Mouse (Mus musculus): Measurements from ENCODE around the gene Tex14. TPM values are rescaled to one million over a fixed set of nuclear protein-coding genes. Genes with fewer than 3 reads are reported as not detected.

The Tex14 gene
- polyA plus RNA-seq, 1 experiment = not detected

DNA sequence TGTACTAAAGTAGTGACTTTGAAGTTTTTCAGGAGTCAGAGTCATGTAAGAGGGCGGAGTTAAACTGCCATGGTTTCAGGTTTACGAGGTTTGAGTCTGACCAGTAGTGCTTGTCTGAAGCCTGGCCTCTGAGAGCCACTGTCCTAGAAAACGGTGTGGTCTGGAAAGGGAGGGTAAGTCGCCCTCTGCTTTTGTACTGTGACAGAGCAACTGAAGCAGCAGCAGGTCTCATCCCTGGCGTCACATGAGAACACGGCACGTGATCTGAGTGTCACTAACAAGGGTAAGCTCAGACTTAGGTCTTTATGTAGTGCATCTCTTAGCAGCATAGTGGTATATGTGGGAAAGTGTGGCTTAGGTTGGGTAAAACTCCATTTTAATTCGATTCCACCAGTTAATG is 137.4 kb downstream of the Tex14 start:
- Histone ChIP-seq H3K4me3 (ENCODE audit: insufficient read depth, poor library complexity, severe bottlenecking) (no peak overlapping the region), H3K36me3 (ENCODE audit: control insufficient read depth, insufficient read depth) (no peaks in the 10 kb centered on the region), H3ac (ENCODE audit: control insufficient read depth, insufficient read length, low read depth) (no peak overlapping the region), H3K79me3 (ENCODE audit: low read depth) (no peaks in the 10 kb centered on the region), H3K79me2 (ENCODE audit: control insufficient read depth, insufficient read depth) (no peaks in the 10 kb centered on the region), H3K27me3 (ENCODE audit: control insufficient read depth, insufficient read depth, insufficient read length) (peaks cover 6% of the 10 kb centered on the region)
- peak; percentile 66 for TF ChIP-seq USF1 (IDR thresholded peaks at IDR 0.05; ENCODE audit: low read depth)
- no peak for TF ChIP-seq MYOG (IDR thresholded peaks at IDR 0.05; ENCODE audit: control insufficient read depth, extremely low read depth, insufficient read length)

DNA sequence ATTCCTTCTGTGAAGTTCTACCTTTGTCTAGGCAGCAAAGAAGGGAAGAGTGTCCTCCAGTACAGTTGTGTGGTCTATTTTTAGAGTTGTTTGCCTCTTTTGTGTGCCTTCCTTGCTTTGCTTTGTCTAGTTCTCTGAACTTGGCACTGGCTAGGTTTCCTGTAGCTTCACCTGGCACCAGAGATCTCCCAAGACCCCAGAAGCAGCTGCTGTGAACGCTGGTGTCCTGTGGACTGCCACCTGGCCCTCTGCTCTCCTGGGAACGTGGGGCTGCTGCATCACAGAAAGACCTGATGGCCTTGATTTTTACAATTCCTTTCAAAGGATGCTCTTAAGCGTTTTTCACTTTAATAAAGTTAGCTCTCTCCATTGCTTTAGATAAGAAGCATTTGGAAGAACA is 138.0 kb downstream of the Tex14 start:
- no peak for TF ChIP-seq MYOG (IDR thresholded peaks at IDR 0.05; ENCODE audit: control insufficient read depth, extremely low read depth, insufficient read length)
- no peak for TF ChIP-seq MYOD1 (IDR thresholded peaks at IDR 0.05; ENCODE audit: control insufficient read depth, insufficient read length, low read depth)
- TF ChIP-seq FOSL1 (IDR thresholded peaks at IDR 0.05; ENCODE audit: insufficient read depth, low read length, poor library complexity, severe bottlenecking) = no peak
- no peak for TF ChIP-seq CEBPB (IDR thresholded peaks at IDR 0.05; ENCODE audit: low read depth)
- TF ChIP-seq CTCF (IDR thresholded peaks at IDR 0.05; ENCODE audit: control insufficient read depth, insufficient read depth, insufficient read length) = no peak
- TF ChIP-seq MAX (IDR thresholded peaks at IDR 0.05) = no peak
- no peak for TF ChIP-seq USF1 (IDR thresholded peaks at IDR 0.05; ENCODE audit: low read depth)
- Histone ChIP-seq H3ac (ENCODE audit: control insufficient read depth, insufficient read length, low read depth) (no peak overlapping the region), H3K79me3 (ENCODE audit: low read depth) (no peaks in the 10 kb centered on the region), H3K36me3 (ENCODE audit: control insufficient read depth, insufficient read depth) (no peaks in the 10 kb centered on the region), H3K4me3 (ENCODE audit: insufficient read depth, poor library complexity, severe bottlenecking) (no peak overlapping the region), H3K27me3 (ENCODE audit: control insufficient read depth, insufficient read depth, insufficient read length) (peaks cover 8% of the 10 kb centered on the region), H3K79me2 (ENCODE audit: control insufficient read depth, insufficient read depth) (no peaks in the 10 kb centered on the region)

DNA sequence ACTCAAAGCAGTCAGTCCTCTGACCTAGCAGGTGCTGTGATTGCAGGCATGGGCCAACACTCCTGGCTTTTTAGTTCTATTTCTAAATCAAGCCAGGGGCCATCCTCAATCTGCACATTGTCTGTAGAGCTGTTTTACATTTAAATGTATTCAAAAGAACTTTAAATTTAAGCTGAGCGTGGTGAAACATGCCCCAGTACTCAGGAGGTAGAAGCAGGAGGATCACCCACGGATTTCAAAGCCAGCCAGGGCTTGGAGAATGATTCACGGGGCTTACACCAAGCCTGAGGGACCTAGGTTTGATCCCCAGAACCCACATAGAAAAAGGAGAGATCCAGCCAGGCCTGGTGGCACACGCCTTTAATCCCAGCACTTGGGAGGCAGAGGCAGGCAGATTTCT is 148.5 kb downstream of the Tex14 start:
- Histone ChIP-seq H3ac (ENCODE audit: control insufficient read depth, insufficient read length, low read depth) (no peak overlapping the region), H3K27me3 (ENCODE audit: control insufficient read depth, insufficient read depth, insufficient read length) (peaks cover 28% of the 10 kb centered on the region), H3K79me2 (ENCODE audit: control insufficient read depth, insufficient read depth) (no peaks in the 10 kb centered on the region), H3K79me3 (ENCODE audit: low read depth) (no peaks in the 10 kb centered on the region), H3K4me3 (ENCODE audit: insufficient read depth, poor library complexity, severe bottlenecking) (no peak overlapping the region), H3K36me3 (ENCODE audit: control insufficient read depth, insufficient read depth) (no peaks in the 10 kb centered on the region)
- TF ChIP-seq MYOG (IDR thresholded peaks at IDR 0.05; ENCODE audit: control insufficient read depth, extremely low read depth, insufficient read length) (no peak), FOSL1 (IDR thresholded peaks at IDR 0.05; ENCODE audit: insufficient read depth, low read length, poor library complexity, severe bottlenecking) (no peak), CTCF (IDR thresholded peaks at IDR 0.05; ENCODE audit: control insufficient read depth, insufficient read depth, insufficient read length) (no peak), USF1 (IDR thresholded peaks at IDR 0.05; ENCODE audit: low read depth) (no peak), CEBPB (IDR thresholded peaks at IDR 0.05; ENCODE audit: low read depth) (no peak), MAX (IDR thresholded peaks at IDR 0.05) (no peak), MYOD1 (IDR thresholded peaks at IDR 0.05; ENCODE audit: control insufficient read depth, insufficient read length, low read depth) (no peak)

DNA sequence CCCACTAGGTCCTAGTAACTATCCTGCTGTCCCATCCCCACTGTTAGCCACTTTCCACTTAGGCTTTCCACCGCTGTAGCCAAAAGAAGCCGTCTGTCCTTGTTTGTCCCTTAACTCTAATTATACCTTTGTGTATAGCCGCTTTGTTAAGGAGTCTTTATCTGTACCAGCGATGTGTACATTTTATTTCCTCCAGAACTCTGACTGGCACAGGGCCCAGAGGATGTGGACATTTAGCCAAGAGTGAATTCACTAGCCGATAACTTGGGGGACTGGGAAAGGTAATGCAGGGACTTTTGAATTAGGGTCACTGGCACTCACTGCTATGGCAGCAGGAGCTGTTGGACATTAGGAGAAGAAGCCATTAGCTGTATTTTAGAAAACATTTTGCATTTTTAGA is 149.5 kb downstream of the Tex14 start:
- Histone ChIP-seq H3K4me3 (ENCODE audit: insufficient read depth, poor library complexity, severe bottlenecking) (no peak overlapping the region), H3K79me3 (ENCODE audit: low read depth) (no peaks in the 10 kb centered on the region), H3K36me3 (ENCODE audit: control insufficient read depth, insufficient read depth) (no peaks in the 10 kb centered on the region), H3K27me3 (ENCODE audit: control insufficient read depth, insufficient read depth, insufficient read length) (peaks cover 23% of the 10 kb centered on the region), H3ac (ENCODE audit: control insufficient read depth, insufficient read length, low read depth) (no peak overlapping the region), H3K79me2 (ENCODE audit: control insufficient read depth, insufficient read depth) (no peaks in the 10 kb centered on the region)
- TF ChIP-seq MYOD1 (IDR thresholded peaks at IDR 0.05; ENCODE audit: control insufficient read depth, insufficient read length, low read depth) = no peak
- no peak for TF ChIP-seq FOSL1 (IDR thresholded peaks at IDR 0.05; ENCODE audit: insufficient read depth, low read length, poor library complexity, severe bottlenecking)
- no peak for TF ChIP-seq MYOG (IDR thresholded peaks at IDR 0.05; ENCODE audit: control insufficient read depth, extremely low read depth, insufficient read length)
- TF ChIP-seq MAX (IDR thresholded peaks at IDR 0.05) = no peak
- TF ChIP-seq CEBPB (IDR thresholded peaks at IDR 0.05; ENCODE audit: low read depth) = no peak
- no peak for TF ChIP-seq USF1 (IDR thresholded peaks at IDR 0.05; ENCODE audit: low read depth)
- TF ChIP-seq CTCF (IDR thresholded peaks at IDR 0.05; ENCODE audit: control insufficient read depth, insufficient read depth, insufficient read length) = no peak

DNA sequence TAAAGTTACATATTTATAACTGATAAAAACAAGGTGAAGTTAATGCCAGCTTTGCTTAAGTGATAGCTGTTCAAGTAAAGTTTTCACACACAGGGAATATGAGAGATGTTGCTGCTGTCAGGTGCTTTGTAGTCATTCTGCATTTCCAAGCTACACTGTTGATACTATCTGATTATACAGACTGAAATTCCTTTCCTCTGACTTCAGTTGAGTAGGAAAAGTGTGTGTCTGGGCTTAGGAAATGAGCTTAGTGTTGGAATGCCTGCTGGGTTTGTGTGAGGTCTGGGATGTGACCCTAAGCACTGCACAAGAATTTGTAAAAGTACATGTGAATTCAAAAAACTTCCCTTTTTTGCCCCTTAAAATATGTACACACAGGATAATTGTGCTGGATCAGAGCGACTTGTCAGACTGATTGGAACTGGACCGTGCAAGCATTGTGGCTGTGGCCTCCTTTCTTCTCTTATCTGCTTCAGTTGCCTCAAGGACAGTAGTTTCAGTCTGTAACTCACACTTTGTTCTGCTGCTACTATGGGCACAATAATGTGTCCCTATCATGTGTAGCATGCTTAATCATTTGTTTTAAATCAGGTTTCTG is 150.3 kb downstream of the Tex14 start:
- Histone ChIP-seq H3K36me3 (ENCODE audit: control insufficient read depth, insufficient read depth) (no peaks in the 10 kb centered on the region), H3K27me3 (ENCODE audit: control insufficient read depth, insufficient read depth, insufficient read length) (peaks cover 26% of the 10 kb centered on the region), H3ac (ENCODE audit: control insufficient read depth, insufficient read length, low read depth) (no peak overlapping the region), H3K4me3 (ENCODE audit: insufficient read depth, poor library complexity, severe bottlenecking) (no peak overlapping the region), H3K79me2 (ENCODE audit: control insufficient read depth, insufficient read depth) (no peaks in the 10 kb centered on the region), H3K79me3 (ENCODE audit: low read depth) (no peaks in the 10 kb centered on the region)
- TF ChIP-seq MAX (IDR thresholded peaks at IDR 0.05) (no peak), CTCF (IDR thresholded peaks at IDR 0.05; ENCODE audit: control insufficient read depth, insufficient read depth, insufficient read length) (no peak), FOSL1 (IDR thresholded peaks at IDR 0.05; ENCODE audit: insufficient read depth, low read length, poor library complexity, severe bottlenecking) (no peak), USF1 (IDR thresholded peaks at IDR 0.05; ENCODE audit: low read depth) (no peak), MYOD1 (IDR thresholded peaks at IDR 0.05; ENCODE audit: control insufficient read depth, insufficient read length, low read depth) (no peak)

DNA sequence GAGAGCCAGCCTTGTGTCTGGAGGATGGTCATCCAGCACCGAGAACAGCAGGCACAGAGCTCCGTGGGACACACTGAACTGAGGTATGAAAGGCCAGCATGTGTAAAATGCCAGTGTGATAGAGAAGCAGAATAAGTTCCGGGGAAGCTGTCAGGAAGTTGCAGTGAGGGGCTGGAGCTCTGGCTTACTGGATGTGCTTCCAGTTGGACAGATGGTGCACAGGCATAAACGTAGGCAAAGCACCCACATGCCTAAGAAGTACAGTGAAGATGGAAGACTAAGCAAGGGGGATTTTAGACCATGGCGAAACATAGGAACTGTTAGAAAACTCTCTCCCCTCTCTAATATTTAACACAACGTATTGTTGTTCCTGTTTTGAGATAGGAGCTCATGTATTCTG is 156.3 kb downstream of the Tex14 start:
- Histone ChIP-seq H3K4me3 (ENCODE audit: insufficient read depth, poor library complexity, severe bottlenecking) (no peak overlapping the region), H3K79me2 (ENCODE audit: control insufficient read depth, insufficient read depth) (no peaks in the 10 kb centered on the region), H3K27me3 (ENCODE audit: control insufficient read depth, insufficient read depth, insufficient read length) (peaks cover 32% of the 10 kb centered on the region), H3ac (ENCODE audit: control insufficient read depth, insufficient read length, low read depth) (no peak overlapping the region), H3K36me3 (ENCODE audit: control insufficient read depth, insufficient read depth) (no peaks in the 10 kb centered on the region), H3K79me3 (ENCODE audit: low read depth) (no peaks in the 10 kb centered on the region)
- TF ChIP-seq CTCF (IDR thresholded peaks at IDR 0.05; ENCODE audit: control insufficient read depth, insufficient read depth, insufficient read length) (no peak), MYOG (IDR thresholded peaks at IDR 0.05; ENCODE audit: control insufficient read depth, extremely low read depth, insufficient read length) (no peak), MYOD1 (IDR thresholded peaks at IDR 0.05; ENCODE audit: control insufficient read depth, insufficient read length, low read depth) (no peak), FOSL1 (IDR thresholded peaks at IDR 0.05; ENCODE audit: insufficient read depth, low read length, poor library complexity, severe bottlenecking) (no peak), USF1 (IDR thresholded peaks at IDR 0.05; ENCODE audit: low read depth) (no peak), CEBPB (IDR thresholded peaks at IDR 0.05; ENCODE audit: low read depth) (no peak), MAX (IDR thresholded peaks at IDR 0.05) (no peak)

All from C2C12 (cell line).